Mouse (Mus musculus): ENCODE measurements around the gene Sppl2b. TPM values are rescaled to one million over a fixed set of nuclear protein-coding genes. Genes with fewer than 3 reads are reported as not detected.

Gene Sppl2b
- polyA plus RNA-seq, 1 experiment from 2014 or later, result 17.7 TPM

DNA sequence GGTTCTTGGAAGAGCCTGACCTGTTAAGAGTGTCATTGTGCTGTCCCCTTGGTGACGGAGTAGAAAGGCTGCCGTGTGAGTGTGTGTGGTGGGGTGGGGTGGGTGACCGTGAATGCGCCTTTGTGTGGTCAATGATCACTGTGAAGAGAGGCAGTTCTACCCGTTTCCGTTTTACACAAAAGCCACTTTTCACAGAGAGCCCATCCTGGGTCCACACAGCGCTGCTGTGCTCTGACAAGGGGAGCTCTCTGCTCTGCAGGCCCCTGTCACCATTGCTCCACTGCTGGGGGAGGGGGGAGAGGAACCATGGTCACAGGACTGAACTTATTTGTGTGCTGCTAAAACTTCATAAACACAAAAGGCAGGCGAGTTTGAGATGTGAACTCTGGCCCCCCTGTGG, 2.3 kb downstream of the Sppl2b start:
- H3K27ac ChIP-seq (replicated peaks), result no peak overlapping the region
- TF ChIP-seq CTCF (IDR thresholded peaks at IDR 0.05; ENCODE audit: low read depth) (no peak), EP300 (optimal IDR thresholded peaks at IDR 0.05) (no peak)
- H3K4me1 ChIP-seq (replicated peaks; ENCODE audit: control insufficient read depth, insufficient read depth), result peaks cover 2% of the 10 kb centered on the region; the same call in 1 of the 2 replicates
- 0 out of 2 replicates have a peak, but pooled peaks cover 7% of the 10 kb centered on the region for H3K36me3 ChIP-seq (ENCODE audit: control insufficient read depth, insufficient read depth, low read length)
- H3K4me2 ChIP-seq (replicated peaks; ENCODE audit: low read depth), result no peak overlapping the region
- WGBS, result 62% methylated on average over 8 of the region's 8 CpGs
- ATAC-seq (ENCODE audit: low FRiP score, low TSS enrichment) (no peak), DNase-seq (ENCODE audit: low spot score) (no peak)
- no peaks in the 10 kb centered on the region for H3K27me3 ChIP-seq (ENCODE audit: control insufficient read depth, insufficient read depth, low read length)
- no peaks in the 10 kb centered on the region for H3K9me3 ChIP-seq (ENCODE audit: control insufficient read depth, low read length)
- H3K9ac ChIP-seq (ENCODE audit: low read length), result no peak overlapping the region
- H3K4me3 ChIP-seq (ENCODE audit: low read depth, low read length), result no peak overlapping the region

DNA sequence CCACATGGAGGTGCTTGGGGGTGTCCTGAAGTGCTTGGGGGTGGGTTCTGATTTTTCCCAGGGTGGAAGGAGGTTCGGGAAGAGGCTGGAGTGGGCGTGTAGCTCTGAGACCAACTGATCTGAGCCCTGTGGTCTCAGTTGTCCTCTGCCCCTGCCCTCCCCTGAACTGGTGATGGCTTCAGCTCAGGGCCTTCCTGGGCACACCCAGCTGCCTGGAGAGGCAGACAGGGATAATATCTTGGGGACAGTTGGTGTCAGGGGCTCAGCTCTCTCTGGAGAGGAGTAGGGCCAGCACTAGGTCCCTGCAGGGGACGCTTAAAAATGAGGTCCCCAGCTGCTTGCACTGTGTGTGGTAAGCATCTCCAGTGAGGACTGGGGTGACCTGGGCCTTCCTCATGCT, 2.8 kb downstream of the Sppl2b start:
- no peak overlapping the region for H3K4me3 ChIP-seq (ENCODE audit: low read depth, low read length)
- TF ChIP-seq EP300 (optimal IDR thresholded peaks at IDR 0.05) (no peak), CTCF (IDR thresholded peaks at IDR 0.05; ENCODE audit: low read depth) (no peak)
- no peak for ATAC-seq (ENCODE audit: low FRiP score, low TSS enrichment)
- DNase-seq (ENCODE audit: low spot score), result no peak
- WGBS, result 54% methylated on average over 3 of the region's 3 CpGs
- peaks cover 9% of the 10 kb centered on the region; the same call in 1 of the 2 replicates for H3K36me3 ChIP-seq (ENCODE audit: control insufficient read depth, insufficient read depth, low read length)
- no peaks in the 10 kb centered on the region for H3K9me3 ChIP-seq (ENCODE audit: control insufficient read depth, low read length)
- no peak overlapping the region for H3K4me2 ChIP-seq (replicated peaks; ENCODE audit: low read depth)
- no peak overlapping the region for H3K9ac ChIP-seq (ENCODE audit: low read length)
- H3K27ac ChIP-seq (replicated peaks), result no peak overlapping the region
- peaks cover 2% of the 10 kb centered on the region; the same call in 1 of the 2 replicates for H3K4me1 ChIP-seq (replicated peaks; ENCODE audit: control insufficient read depth, insufficient read depth)
- H3K27me3 ChIP-seq (ENCODE audit: control insufficient read depth, insufficient read depth, low read length), result no peaks in the 10 kb centered on the region

DNA sequence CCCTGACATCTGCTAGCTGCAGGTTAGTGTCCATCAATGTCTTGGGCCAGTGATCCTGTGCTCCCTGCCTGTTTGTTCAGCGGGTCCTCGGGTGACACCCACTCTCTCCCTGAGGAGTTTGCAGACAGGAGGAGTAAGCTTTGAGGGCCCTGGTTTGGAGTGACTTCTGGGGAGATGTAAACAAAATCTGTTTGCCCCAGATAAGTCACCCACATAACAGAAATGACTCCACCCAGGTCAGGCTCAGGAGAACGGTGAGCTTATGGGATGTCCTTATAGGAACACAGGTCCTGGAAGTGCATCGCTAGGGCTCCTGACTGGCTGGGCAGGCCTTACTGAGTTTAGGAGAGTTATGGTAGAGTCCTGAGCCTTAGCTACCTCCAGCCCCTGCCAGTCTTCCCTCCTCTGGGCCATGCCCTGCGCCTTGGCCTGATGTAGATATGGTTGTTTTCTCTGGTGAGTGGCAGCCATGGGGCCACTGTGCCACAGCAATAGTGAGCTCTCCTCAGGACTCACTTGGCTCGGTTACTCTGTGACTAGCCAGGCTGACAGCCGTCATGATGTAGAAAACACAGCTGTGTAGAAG, 3.4 kb downstream of the Sppl2b start:
- no peak for TF ChIP-seq EP300 (optimal IDR thresholded peaks at IDR 0.05)
- no peak for TF ChIP-seq CTCF (IDR thresholded peaks at IDR 0.05; ENCODE audit: low read depth)
- WGBS, result 48% methylated on average over 7 of the region's 7 CpGs
- Histone ChIP-seq H3K9ac (ENCODE audit: low read length) (peak overlapping the region; percentile 38; the same call in 1 of the 2 replicates), H3K4me3 (ENCODE audit: low read depth, low read length) (no peak overlapping the region), H3K27me3 (ENCODE audit: control insufficient read depth, insufficient read depth, low read length) (no peaks in the 10 kb centered on the region), H3K4me2 (replicated peaks; ENCODE audit: low read depth) (no peak overlapping the region), H3K4me1 (replicated peaks; ENCODE audit: control insufficient read depth, insufficient read depth) (peaks cover 2% of the 10 kb centered on the region; the same call in 1 of the 2 replicates), H3K9me3 (ENCODE audit: control insufficient read depth, low read length) (no peaks in the 10 kb centered on the region), H3K36me3 (ENCODE audit: control insufficient read depth, insufficient read depth, low read length) (peaks cover 10% of the 10 kb centered on the region; the same call in 1 of the 2 replicates), H3K27ac (replicated peaks) (no peak overlapping the region)
- ATAC-seq (ENCODE audit: low FRiP score, low TSS enrichment), result no peak
- no peak for DNase-seq (ENCODE audit: low spot score)

DNA sequence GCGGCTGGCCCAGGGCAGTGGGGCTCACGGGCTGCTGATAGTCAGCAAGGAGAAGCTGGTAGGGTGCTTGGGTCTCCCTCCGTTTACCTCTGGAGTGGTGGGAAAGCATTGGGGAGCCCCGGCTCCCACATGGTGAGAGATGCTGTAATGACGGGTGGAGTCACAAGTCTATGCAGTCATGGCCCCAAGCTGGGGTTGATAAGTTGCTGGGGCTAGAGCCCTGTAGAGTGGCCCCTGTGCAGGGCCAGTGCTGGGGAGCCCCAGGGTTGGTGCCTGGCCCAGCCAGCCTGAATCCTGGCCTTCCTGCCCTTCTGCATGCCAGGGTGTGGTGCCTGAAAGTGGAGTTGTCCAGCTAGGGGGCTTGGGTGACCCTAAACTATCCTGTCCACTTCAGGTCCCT, 7.2 kb downstream of the Sppl2b start:
- H3K4me2 ChIP-seq (replicated peaks; ENCODE audit: low read depth), result no peak overlapping the region
- no peaks in the 10 kb centered on the region for H3K4me1 ChIP-seq (replicated peaks; ENCODE audit: control insufficient read depth, insufficient read depth)
- no peak overlapping the region for H3K4me3 ChIP-seq (ENCODE audit: low read depth, low read length)
- TF ChIP-seq CTCF (IDR thresholded peaks at IDR 0.05; ENCODE audit: low read depth), result no peak
- no peak for TF ChIP-seq EP300 (optimal IDR thresholded peaks at IDR 0.05)
- WGBS, result 93% methylated on average over 5 of the region's 5 CpGs
- H3K36me3 ChIP-seq (ENCODE audit: control insufficient read depth, insufficient read depth, low read length), result peaks cover 16% of the 10 kb centered on the region
- no peak overlapping the region for H3K27ac ChIP-seq (replicated peaks)
- ATAC-seq (ENCODE audit: low FRiP score, low TSS enrichment) (no peak), DNase-seq (ENCODE audit: low spot score) (no peak)
- H3K27me3 ChIP-seq (ENCODE audit: control insufficient read depth, insufficient read depth, low read length), result no peaks in the 10 kb centered on the region
- H3K9ac ChIP-seq (ENCODE audit: low read length), result no peak overlapping the region
- H3K9me3 ChIP-seq (ENCODE audit: control insufficient read depth, low read length), result no peaks in the 10 kb centered on the region

DNA sequence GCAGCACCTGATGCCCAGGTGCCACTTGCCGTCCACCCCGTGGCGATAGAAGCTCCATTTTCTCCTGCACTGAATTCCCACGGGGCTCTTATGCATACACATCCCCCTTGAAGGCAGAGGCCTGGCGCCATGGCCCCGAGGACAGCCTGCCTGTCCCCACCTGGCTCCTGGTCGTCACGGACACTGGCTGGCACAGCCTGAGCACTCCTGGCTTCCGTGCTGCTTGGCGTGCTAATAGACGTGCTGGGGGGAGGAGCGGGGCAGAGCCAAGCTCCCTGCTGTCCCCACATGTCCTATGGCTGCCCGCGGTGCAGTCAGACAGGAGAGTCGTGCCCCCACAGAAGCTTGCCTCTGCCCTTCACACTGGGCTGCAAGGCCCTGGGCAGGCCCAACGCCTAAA, 9.4 kb downstream of the Sppl2b start:
- TF ChIP-seq EP300 (optimal IDR thresholded peaks at IDR 0.05) (no peak), CTCF (IDR thresholded peaks at IDR 0.05; ENCODE audit: low read depth) (no peak)
- Histone ChIP-seq H3K36me3 (ENCODE audit: control insufficient read depth, insufficient read depth, low read length) (peaks cover 21% of the 10 kb centered on the region), H3K4me3 (ENCODE audit: low read depth, low read length) (no peak overlapping the region), H3K9ac (ENCODE audit: low read length) (no peak overlapping the region), H3K4me1 (replicated peaks; ENCODE audit: control insufficient read depth, insufficient read depth) (no peaks in the 10 kb centered on the region), H3K9me3 (ENCODE audit: control insufficient read depth, low read length) (no peaks in the 10 kb centered on the region), H3K4me2 (replicated peaks; ENCODE audit: low read depth) (no peak overlapping the region), H3K27me3 (ENCODE audit: control insufficient read depth, insufficient read depth, low read length) (no peaks in the 10 kb centered on the region), H3K27ac (replicated peaks) (no peak overlapping the region)
- DNase-seq (ENCODE audit: low spot score) (no peak), ATAC-seq (ENCODE audit: low FRiP score, low TSS enrichment) (no peak)
- 87% methylated on average over 16 of the region's 16 CpGs for WGBS

DNA sequence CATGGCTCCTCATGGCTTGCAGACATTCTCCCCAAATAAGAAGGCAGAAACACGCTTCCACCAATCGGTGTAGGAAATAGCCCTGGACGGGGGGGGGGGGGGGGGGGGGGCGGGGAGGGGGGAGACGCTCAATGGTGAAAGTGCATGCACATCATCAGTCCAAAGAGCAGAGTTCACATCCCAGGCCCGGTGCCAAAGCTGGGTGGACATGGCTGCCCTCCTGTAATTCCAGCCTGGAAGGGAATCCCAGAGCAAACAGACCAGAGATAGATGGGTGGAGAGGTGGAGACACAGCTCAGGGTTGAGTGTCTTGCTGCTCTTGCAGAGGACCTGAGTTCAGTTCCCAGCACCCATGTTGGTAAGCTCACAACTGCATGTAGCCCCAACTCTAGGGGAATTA, 15.9 kb downstream of the Sppl2b start:
- no peaks in the 10 kb centered on the region for H3K4me1 ChIP-seq (replicated peaks; ENCODE audit: control insufficient read depth, insufficient read depth)
- H3K4me3 ChIP-seq (ENCODE audit: low read depth, low read length), result no peak overlapping the region
- WGBS, result 70% methylated on average over 2 of the region's 6 CpGs
- no peak overlapping the region for H3K4me2 ChIP-seq (replicated peaks; ENCODE audit: low read depth)
- ATAC-seq (ENCODE audit: low FRiP score, low TSS enrichment), result no peak
- H3K9ac ChIP-seq (ENCODE audit: low read length), result no peak overlapping the region
- TF ChIP-seq CTCF (IDR thresholded peaks at IDR 0.05; ENCODE audit: low read depth) (no peak), EP300 (optimal IDR thresholded peaks at IDR 0.05) (no peak)
- H3K9me3 ChIP-seq (ENCODE audit: control insufficient read depth, low read length), result no peaks in the 10 kb centered on the region
- no peak for DNase-seq (ENCODE audit: low spot score)
- H3K27ac ChIP-seq (replicated peaks), result no peak overlapping the region
- H3K36me3 ChIP-seq (ENCODE audit: control insufficient read depth, insufficient read depth, low read length), result peaks cover 4% of the 10 kb centered on the region; the same call in 1 of the 2 replicates
- H3K27me3 ChIP-seq (ENCODE audit: control insufficient read depth, insufficient read depth, low read length), result no peaks in the 10 kb centered on the region

Data from stomach, postnatal 0 days (tissue).